Mouse (Mus musculus): ENCODE results near the gene Arpp21. TPM values are rescaled to one million over a fixed set of nuclear protein-coding genes. Genes with fewer than 3 reads are reported as not detected.

Arpp21 gene
- polyA plus RNA-seq, 1 experiment from 2014 or later, result 0.82 TPM

GRCm38 (mm10) chr9:112260696-112261095 lies 25.0 kb upstream of the Arpp21 start:
- no peaks in the 10 kb centered on the region for H3K36me3 ChIP-seq (ENCODE audit: control insufficient read depth, insufficient read depth)
- no peaks in the 10 kb centered on the region for H3K27me3 ChIP-seq (replicated peaks; ENCODE audit: control insufficient read depth, insufficient read depth, low read length)
- no peak for ATAC-seq
- no peak overlapping the region for H3K9ac ChIP-seq (ENCODE audit: low read depth, low read length)
- no peak for TF ChIP-seq CTCF (IDR thresholded peaks at IDR 0.05; ENCODE audit: low read depth)
- no peaks in the 10 kb centered on the region for H3K4me1 ChIP-seq (replicated peaks; ENCODE audit: control insufficient read depth, insufficient read depth, low read length)
- no peaks in the 10 kb centered on the region for H3K9me3 ChIP-seq (ENCODE audit: control insufficient read depth)
- no peak overlapping the region for H3K27ac ChIP-seq (ENCODE audit: low read depth, low read length)
- 66% methylated on average over 2 of the region's 2 CpGs for WGBS
- H3K4me2 ChIP-seq (replicated peaks; ENCODE audit: low read depth), result no peak overlapping the region
- H3K4me3 ChIP-seq (ENCODE audit: low read depth, low read length), result no peak overlapping the region

DNA sequence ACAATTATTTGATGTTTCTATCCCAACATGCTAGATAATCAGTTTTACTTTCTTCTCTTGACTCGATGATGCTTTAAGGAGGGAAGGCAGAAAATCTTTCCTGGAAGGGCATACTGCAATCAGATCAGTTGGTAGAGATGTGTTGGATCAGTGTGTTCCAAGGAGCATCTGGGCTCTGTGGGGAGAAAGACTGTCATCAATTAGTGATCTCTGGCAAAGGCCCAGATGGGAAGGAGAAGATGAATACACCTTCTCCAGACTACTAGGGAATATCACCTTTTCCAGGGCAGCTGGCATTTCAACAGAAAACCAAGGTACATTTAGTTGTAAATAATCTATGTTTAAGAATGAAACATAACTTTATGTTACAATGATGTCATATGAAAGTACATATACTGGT lies 22.8 kb upstream of the Arpp21 start:
- TF ChIP-seq CTCF (IDR thresholded peaks at IDR 0.05; ENCODE audit: low read depth), result no peak
- Histone ChIP-seq H3K4me2 (replicated peaks; ENCODE audit: low read depth) (no peak overlapping the region), H3K9me3 (ENCODE audit: control insufficient read depth) (no peaks in the 10 kb centered on the region), H3K27me3 (replicated peaks; ENCODE audit: control insufficient read depth, insufficient read depth, low read length) (no peaks in the 10 kb centered on the region), H3K4me3 (ENCODE audit: low read depth, low read length) (no peak overlapping the region), H3K4me1 (replicated peaks; ENCODE audit: control insufficient read depth, insufficient read depth, low read length) (no peaks in the 10 kb centered on the region), H3K36me3 (ENCODE audit: control insufficient read depth, insufficient read depth) (no peaks in the 10 kb centered on the region), H3K9ac (ENCODE audit: low read depth, low read length) (no peak overlapping the region), H3K27ac (ENCODE audit: low read depth, low read length) (no peak overlapping the region)
- WGBS, result 79% methylated on average over 1 of the region's 1 CpGs
- ATAC-seq, result no peak

DNA sequence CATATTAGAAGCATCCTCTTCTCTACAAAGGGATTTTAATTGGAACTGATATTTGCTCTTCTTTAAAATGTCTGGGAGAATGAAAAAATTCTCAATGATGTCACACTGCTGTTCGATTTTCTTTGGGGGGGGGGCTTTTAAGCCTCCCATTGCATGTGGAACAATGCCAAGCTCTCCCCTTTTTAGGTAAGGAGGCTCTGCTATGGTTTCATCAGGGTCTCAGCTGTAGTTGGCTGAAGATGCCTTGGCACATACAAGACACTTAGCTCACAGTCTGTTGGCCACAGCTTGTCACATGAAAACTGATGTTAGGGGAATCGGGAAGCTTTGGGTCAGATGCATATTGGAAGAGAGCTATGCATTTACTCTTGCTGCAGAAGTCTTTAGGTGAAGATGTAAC lies 20.2 kb upstream of the Arpp21 start:
- H3K27me3 ChIP-seq (replicated peaks; ENCODE audit: control insufficient read depth, insufficient read depth, low read length), result no peaks in the 10 kb centered on the region
- H3K4me2 ChIP-seq (replicated peaks; ENCODE audit: low read depth), result no peak overlapping the region
- no peak for TF ChIP-seq CTCF (IDR thresholded peaks at IDR 0.05; ENCODE audit: low read depth)
- no peaks in the 10 kb centered on the region for H3K9me3 ChIP-seq (ENCODE audit: control insufficient read depth)
- no peak for ATAC-seq
- H3K36me3 ChIP-seq (ENCODE audit: control insufficient read depth, insufficient read depth), result no peaks in the 10 kb centered on the region
- H3K4me3 ChIP-seq (ENCODE audit: low read depth, low read length), result no peak overlapping the region
- WGBS, result 66% methylated on average over 2 of the region's 2 CpGs
- no peaks in the 10 kb centered on the region for H3K4me1 ChIP-seq (replicated peaks; ENCODE audit: control insufficient read depth, insufficient read depth, low read length)
- H3K9ac ChIP-seq (ENCODE audit: low read depth, low read length), result no peak overlapping the region
- H3K27ac ChIP-seq (ENCODE audit: low read depth, low read length), result no peak overlapping the region

DNA sequence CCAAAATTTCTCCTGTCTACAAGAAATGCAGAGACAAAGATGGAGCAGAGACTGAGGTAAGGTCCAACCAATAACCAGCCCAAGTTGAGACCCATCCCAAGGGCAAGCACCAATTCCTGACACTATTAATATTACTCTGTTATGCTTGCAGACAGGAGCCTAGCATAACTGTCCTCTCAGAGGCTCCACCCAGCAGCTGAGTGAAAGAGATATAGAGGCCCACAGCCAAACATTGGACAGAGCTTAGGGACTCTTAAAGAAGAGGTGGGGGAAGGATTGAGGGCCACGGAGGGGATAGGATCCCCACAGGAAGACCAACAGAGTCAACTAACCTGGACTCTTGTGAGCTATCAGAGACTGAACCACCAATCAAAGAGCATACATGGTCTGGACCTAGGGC lies 18.0 kb upstream of the Arpp21 start:
- no peak for ATAC-seq
- 96% methylated on average over 1 of the region's 1 CpGs for WGBS
- H3K9ac ChIP-seq (ENCODE audit: low read depth, low read length), result no peak overlapping the region
- TF ChIP-seq CTCF (IDR thresholded peaks at IDR 0.05; ENCODE audit: low read depth), result no peak
- no peaks in the 10 kb centered on the region for H3K4me1 ChIP-seq (replicated peaks; ENCODE audit: control insufficient read depth, insufficient read depth, low read length)
- H3K4me3 ChIP-seq (ENCODE audit: low read depth, low read length), result no peak overlapping the region
- no peaks in the 10 kb centered on the region for H3K27me3 ChIP-seq (replicated peaks; ENCODE audit: control insufficient read depth, insufficient read depth, low read length)
- H3K27ac ChIP-seq (ENCODE audit: low read depth, low read length), result no peak overlapping the region
- no peak overlapping the region for H3K4me2 ChIP-seq (replicated peaks; ENCODE audit: low read depth)
- no peaks in the 10 kb centered on the region for H3K9me3 ChIP-seq (ENCODE audit: control insufficient read depth)
- no peaks in the 10 kb centered on the region for H3K36me3 ChIP-seq (ENCODE audit: control insufficient read depth, insufficient read depth)

- Histone ChIP-seq H3K4me2 (replicated peaks; ENCODE audit: low read depth) (no peak overlapping the region), H3K9me3 (ENCODE audit: control insufficient read depth) (no peaks in the 10 kb centered on the region), H3K36me3 (ENCODE audit: control insufficient read depth, insufficient read depth) (no peaks in the 10 kb centered on the region), H3K9ac (ENCODE audit: low read depth, low read length) (no peak overlapping the region), H3K27me3 (replicated peaks; ENCODE audit: control insufficient read depth, insufficient read depth, low read length) (no peaks in the 10 kb centered on the region), H3K27ac (ENCODE audit: low read depth, low read length) (no peak overlapping the region), H3K4me1 (replicated peaks; ENCODE audit: control insufficient read depth, insufficient read depth, low read length) (no peaks in the 10 kb centered on the region), H3K4me3 (ENCODE audit: low read depth, low read length) (no peak overlapping the region)
- ATAC-seq, result no peak
- WGBS, result 72% methylated on average over 3 of the region's 3 CpGs
- no peak for TF ChIP-seq CTCF (IDR thresholded peaks at IDR 0.05; ENCODE audit: low read depth)
Observed at GRCm38 (mm10) chr9:112251857-112252256, 16.1 kb upstream of the Arpp21 start.

DNA sequence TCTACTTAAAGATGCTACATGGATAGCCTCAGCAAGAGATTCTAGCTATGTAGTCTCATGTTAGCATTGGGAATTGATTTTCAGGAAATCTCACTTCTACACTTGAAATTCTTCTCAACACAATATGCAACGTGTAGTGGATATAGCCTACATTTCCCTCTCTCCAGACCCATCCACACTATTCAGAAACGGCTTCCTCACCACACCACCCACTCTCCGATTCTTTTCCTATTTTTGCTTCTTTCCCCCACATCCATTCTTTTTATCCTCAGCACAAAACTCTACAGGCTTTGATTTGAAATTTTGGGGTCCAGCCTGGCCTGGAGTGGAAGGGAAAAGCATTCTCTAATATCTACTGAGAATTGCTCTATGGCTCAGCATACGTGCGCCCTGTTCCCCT lies 15.6 kb upstream of the Arpp21 start:
- no peaks in the 10 kb centered on the region for H3K4me1 ChIP-seq (replicated peaks; ENCODE audit: control insufficient read depth, insufficient read depth, low read length)
- no peak overlapping the region for H3K4me2 ChIP-seq (replicated peaks; ENCODE audit: low read depth)
- no peak for TF ChIP-seq CTCF (IDR thresholded peaks at IDR 0.05; ENCODE audit: low read depth)
- H3K9ac ChIP-seq (ENCODE audit: low read depth, low read length), result no peak overlapping the region
- H3K27ac ChIP-seq (ENCODE audit: low read depth, low read length), result no peak overlapping the region
- no peak overlapping the region for H3K4me3 ChIP-seq (ENCODE audit: low read depth, low read length)
- WGBS, result 87% methylated on average over 5 of the region's 5 CpGs
- H3K36me3 ChIP-seq (ENCODE audit: control insufficient read depth, insufficient read depth), result no peaks in the 10 kb centered on the region
- H3K27me3 ChIP-seq (replicated peaks; ENCODE audit: control insufficient read depth, insufficient read depth, low read length), result no peaks in the 10 kb centered on the region
- H3K9me3 ChIP-seq (ENCODE audit: control insufficient read depth), result no peaks in the 10 kb centered on the region
- ATAC-seq, result no peak

GRCm38 (mm10) chr9:112249753-112250152 lies 14.0 kb upstream of the Arpp21 start:
- no peak overlapping the region for H3K9ac ChIP-seq (ENCODE audit: low read depth, low read length)
- H3K36me3 ChIP-seq (ENCODE audit: control insufficient read depth, insufficient read depth), result no peaks in the 10 kb centered on the region
- ATAC-seq, result no peak
- 80% methylated on average over 4 of the region's 4 CpGs for WGBS
- no peak overlapping the region for H3K4me2 ChIP-seq (replicated peaks; ENCODE audit: low read depth)
- H3K4me1 ChIP-seq (replicated peaks; ENCODE audit: control insufficient read depth, insufficient read depth, low read length), result no peaks in the 10 kb centered on the region
- no peaks in the 10 kb centered on the region for H3K9me3 ChIP-seq (ENCODE audit: control insufficient read depth)
- no peaks in the 10 kb centered on the region for H3K27me3 ChIP-seq (replicated peaks; ENCODE audit: control insufficient read depth, insufficient read depth, low read length)
- no peak overlapping the region for H3K4me3 ChIP-seq (ENCODE audit: low read depth, low read length)
- H3K27ac ChIP-seq (ENCODE audit: low read depth, low read length), result no peak overlapping the region
- TF ChIP-seq CTCF (IDR thresholded peaks at IDR 0.05; ENCODE audit: low read depth), result no peak

Data from intestine, postnatal 0 days (tissue).